Mouse (Mus musculus): Measurements from ENCODE around the gene Pde4a. TPM values are rescaled to one million over a fixed set of nuclear protein-coding genes. Genes with fewer than 3 reads are reported as not detected.

The Pde4a gene
- total and polyA plus RNA-seq, 2 experiments from 2014 or later: 45.0 to 47.7 TPM

DNA sequence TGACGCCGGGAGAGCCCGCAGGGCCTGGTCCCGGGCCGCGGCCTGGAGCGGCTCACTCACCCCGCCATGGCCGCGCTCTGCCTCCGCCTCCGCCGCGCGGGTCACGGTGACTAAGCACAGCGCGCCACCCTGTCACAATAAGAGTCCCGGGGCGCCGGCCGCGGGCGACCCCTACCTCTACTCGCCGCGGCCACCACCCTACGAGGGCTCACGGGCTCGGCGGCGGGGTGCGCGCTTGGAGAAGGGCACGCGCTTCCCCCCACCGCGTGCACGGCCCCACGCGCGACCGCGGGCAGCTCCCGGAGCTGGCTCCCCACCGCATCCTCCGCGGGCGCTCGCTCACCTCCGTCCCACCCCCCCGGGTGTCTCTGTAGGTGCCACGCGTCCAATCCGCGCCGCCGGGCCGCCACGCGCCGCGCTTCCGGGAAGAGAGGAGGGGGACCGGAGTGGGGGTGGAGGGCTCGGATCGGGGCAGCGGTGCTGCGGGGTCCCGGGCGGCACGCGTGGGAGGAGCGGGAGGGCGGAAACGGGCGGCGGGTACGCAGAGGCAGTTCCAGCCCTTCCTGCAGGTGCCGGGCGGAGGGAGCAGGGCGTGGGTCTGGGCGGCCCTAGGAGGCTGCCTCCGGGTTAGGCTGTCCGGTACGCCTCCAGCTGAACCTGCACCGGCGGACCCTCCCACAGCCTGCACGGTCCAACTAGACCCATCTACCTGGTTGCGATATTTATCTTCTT lies 73.4 kb downstream of the Pde4a start, which contains the start of gene Keap1:
Gene Keap1, minus strand, starts transcription at position 629 of the 732 bp plus-strand sequence.
- under 1% methylated on average over 74 of the region's 90 CpGs for WGBS
- ATAC-seq: peak; percentile 90
- peaks cover 8% of the 10 kb centered on the region; the same call in 1 of the 2 replicates for H3K4me1 ChIP-seq (ENCODE audit: insufficient read depth, low read length)

DNA sequence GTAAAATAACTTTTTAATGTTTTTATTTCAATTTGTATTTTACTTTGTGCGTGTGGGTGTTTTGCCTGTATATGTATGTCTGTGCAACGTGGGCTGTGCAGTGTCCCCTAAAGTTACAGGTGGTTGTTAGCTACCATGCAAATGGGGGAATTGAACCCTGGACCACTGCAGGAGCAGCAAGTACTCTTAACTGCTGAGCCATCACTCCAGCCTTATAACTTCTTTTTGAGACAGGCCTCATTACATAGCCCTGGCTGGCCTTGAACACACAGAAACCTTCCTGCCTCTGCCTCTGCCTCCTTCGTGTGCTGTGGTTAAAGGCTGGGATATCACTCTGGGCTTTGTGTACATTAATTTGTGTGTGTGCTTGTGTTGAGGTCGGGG lies 73.9 kb downstream of the Pde4a start:
- no peak for ATAC-seq
- no peak for DNase-seq (ENCODE audit: low spot score)
- peak overlapping the region; percentile 52 for H3K4me3 ChIP-seq (ENCODE audit: low read length)
- peaks cover 17% of the 10 kb centered on the region for H3K27me3 ChIP-seq (ENCODE audit: insufficient read depth, low read length)
- H3K27ac ChIP-seq: peak overlapping the region; percentile 76; the same call in 1 of the 2 replicates
- H3K4me2 ChIP-seq (ENCODE audit: low read depth, low read length): peak overlapping the region; percentile 69
- no peak for TF ChIP-seq CTCF (IDR thresholded peaks at IDR 0.05; ENCODE audit: low read depth)
- no peaks in the 10 kb centered on the region for H3K36me3 ChIP-seq (ENCODE audit: insufficient read depth, low read length)
- 30% methylated on average over 4 of the region's 4 CpGs for WGBS
- H3K9me3 ChIP-seq (ENCODE audit: low read length): no peaks in the 10 kb centered on the region
- H3K4me1 ChIP-seq (ENCODE audit: insufficient read depth, low read length): peaks cover 8% of the 10 kb centered on the region; the same call in 1 of the 2 replicates
- H3K9ac ChIP-seq (replicated peaks; ENCODE audit: low read length): peak overlapping the region; percentile 72; the same call in 1 of the 2 replicates

More for the DNA sequence above, 73.4 kb downstream of the Pde4a start, which contains the start of gene Keap1:
- H3K9ac ChIP-seq (replicated peaks; ENCODE audit: low read length): peak within 1 kb of the TSS; percentile 72
- H3K36me3 ChIP-seq (ENCODE audit: insufficient read depth, low read length): 0 out of 2 replicates have a peak, but pooled peaks cover under 1% of the 10 kb centered on the region
- DNase-seq (ENCODE audit: low spot score): peak; percentile 88
- H3K4me3 ChIP-seq (ENCODE audit: low read length): peak within 1 kb of the TSS; percentile 52
- peak within 1 kb of the TSS; percentile 69 for H3K4me2 ChIP-seq (ENCODE audit: low read depth, low read length)
- no peaks in the 10 kb centered on the region for H3K9me3 ChIP-seq (ENCODE audit: low read length)
- peaks cover 12% of the 10 kb centered on the region; the same call in 1 of the 2 replicates for H3K27me3 ChIP-seq (ENCODE audit: insufficient read depth, low read length)
- no peak for TF ChIP-seq CTCF (IDR thresholded peaks at IDR 0.05; ENCODE audit: low read depth)
- H3K27ac ChIP-seq: peak within 1 kb of the TSS; percentile 76

DNA sequence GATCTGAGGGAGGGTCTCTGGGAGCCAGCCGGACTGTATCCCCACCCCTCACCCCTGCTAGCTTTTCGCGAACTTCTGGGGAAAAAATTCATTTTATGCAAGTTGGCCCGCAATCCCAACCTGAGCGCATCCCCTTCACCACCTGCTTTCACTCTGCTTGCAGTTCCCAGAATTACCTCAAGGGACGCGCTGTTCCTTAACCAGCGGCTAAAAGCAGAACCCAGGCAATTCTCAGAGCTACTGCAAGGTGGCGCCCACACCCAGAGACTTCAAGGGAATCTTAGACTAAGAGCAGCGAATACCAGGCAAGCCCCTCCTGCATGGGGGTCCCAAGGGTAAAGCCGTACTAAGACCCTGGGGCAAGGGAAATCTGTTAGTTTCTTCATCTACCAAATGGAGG lies 75.8 kb downstream of the Pde4a start:
- Histone ChIP-seq H3K4me3 (ENCODE audit: low read length) (no peak overlapping the region), H3K9ac (replicated peaks; ENCODE audit: low read length) (no peak overlapping the region), H3K36me3 (ENCODE audit: insufficient read depth, low read length) (no peaks in the 10 kb centered on the region), H3K4me2 (ENCODE audit: low read depth, low read length) (no peak overlapping the region), H3K27me3 (ENCODE audit: insufficient read depth, low read length) (peaks cover 23% of the 10 kb centered on the region), H3K4me1 (ENCODE audit: insufficient read depth, low read length) (peaks cover 8% of the 10 kb centered on the region; the same call in 1 of the 2 replicates), H3K9me3 (ENCODE audit: low read length) (no peaks in the 10 kb centered on the region), H3K27ac (no peak overlapping the region)
- peak; percentile 99 for TF ChIP-seq CTCF (IDR thresholded peaks at IDR 0.05; ENCODE audit: low read depth)
- peak; percentile 94 for DNase-seq (ENCODE audit: low spot score)
- no peak for ATAC-seq
- WGBS: 7% methylated on average over 11 of the region's 11 CpGs

DNA sequence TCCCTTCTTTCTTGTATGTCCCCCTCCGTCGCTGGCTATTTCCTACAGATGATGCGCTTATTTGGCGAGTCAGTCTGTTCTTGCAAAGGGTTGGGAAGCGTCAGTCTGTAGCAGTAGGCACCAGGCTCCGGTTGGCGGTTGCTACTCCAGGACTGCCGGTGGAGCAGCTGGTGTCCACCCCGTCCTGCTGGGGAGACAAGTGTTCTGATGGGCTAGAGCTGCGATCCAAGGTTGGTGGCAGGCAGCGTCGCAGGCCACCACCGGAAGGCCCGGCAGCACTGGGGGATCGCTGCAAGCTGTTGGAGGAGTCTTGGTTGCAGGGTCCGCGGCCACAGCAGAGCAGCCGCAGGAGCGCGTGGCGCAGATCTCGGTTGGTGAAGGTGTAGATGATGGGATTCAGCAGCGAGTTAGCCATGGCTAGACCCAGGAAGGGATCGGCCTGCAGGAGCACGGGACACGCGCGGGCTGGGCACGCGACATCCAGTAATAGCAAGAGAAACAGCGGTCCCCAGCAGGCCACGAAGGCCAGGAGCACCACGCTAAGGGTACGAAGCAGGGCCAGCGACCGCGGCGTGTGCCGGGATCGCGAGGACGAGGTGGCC lies 78.4 kb downstream of the Pde4a start:
- Histone ChIP-seq H3K36me3 (ENCODE audit: insufficient read depth, low read length) (no peaks in the 10 kb centered on the region), H3K9ac (replicated peaks; ENCODE audit: low read length) (peak overlapping the region; percentile 52), H3K4me3 (ENCODE audit: low read length) (peak overlapping the region; percentile 47), H3K4me2 (ENCODE audit: low read depth, low read length) (peak overlapping the region; percentile 80), H3K4me1 (ENCODE audit: insufficient read depth, low read length) (no peaks in the 10 kb centered on the region), H3K9me3 (ENCODE audit: low read length) (no peaks in the 10 kb centered on the region), H3K27ac (peak overlapping the region; percentile 67), H3K27me3 (ENCODE audit: insufficient read depth, low read length) (peaks cover 37% of the 10 kb centered on the region)
- peak; percentile 31 for DNase-seq (ENCODE audit: low spot score)
- WGBS: 3% methylated on average over 42 of the region's 42 CpGs
- no peak for TF ChIP-seq CTCF (IDR thresholded peaks at IDR 0.05; ENCODE audit: low read depth)
- ATAC-seq: peak; percentile 46

DNA sequence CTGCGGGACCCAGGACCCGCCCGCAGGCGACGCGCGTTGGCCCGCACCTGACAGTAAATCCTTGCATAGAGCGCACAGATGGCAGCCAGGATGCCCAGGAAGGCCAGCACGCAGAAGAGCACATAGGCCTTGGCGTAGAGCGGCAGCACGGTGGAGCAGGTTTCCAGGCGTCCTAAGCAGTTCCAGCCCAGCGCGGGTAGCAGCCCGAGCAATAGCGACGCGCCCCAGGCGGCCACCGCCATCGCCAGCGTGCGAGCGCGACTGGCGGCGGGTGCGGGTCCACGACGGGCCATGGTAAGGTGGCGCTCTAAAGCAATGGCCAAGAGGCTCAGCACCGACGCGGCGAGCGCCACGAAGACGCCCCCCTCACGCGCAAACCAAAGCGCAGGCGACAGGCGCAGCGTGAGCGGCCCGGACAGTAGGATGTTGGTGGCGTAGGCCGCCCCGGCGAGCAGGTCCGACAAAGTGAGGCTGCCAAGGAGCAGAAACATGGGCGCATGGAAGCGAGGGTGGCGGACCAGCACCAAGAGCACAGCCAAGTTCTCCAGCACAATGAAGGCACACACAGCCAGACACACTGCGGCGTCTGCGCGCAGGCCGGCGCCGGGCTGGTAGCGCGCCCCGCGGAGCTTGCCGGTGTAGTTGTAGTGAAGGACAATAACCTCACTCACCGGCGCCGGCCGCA lies 79.1 kb downstream of the Pde4a start:
- no peaks in the 10 kb centered on the region for H3K9me3 ChIP-seq (ENCODE audit: low read length)
- peaks cover 43% of the 10 kb centered on the region for H3K27me3 ChIP-seq (ENCODE audit: insufficient read depth, low read length)
- DNase-seq (ENCODE audit: low spot score): peak; percentile 45
- peak; percentile 59 for ATAC-seq
- peak overlapping the region; percentile 47 for H3K4me3 ChIP-seq (ENCODE audit: low read length)
- H3K27ac ChIP-seq: peak overlapping the region; percentile 67
- peak overlapping the region; percentile 52 for H3K9ac ChIP-seq (replicated peaks; ENCODE audit: low read length)
- 1% methylated on average over 72 of the region's 72 CpGs for WGBS
- 0 out of 2 replicates have a peak, but pooled peaks have one; percentile 9 for TF ChIP-seq CTCF (IDR thresholded peaks at IDR 0.05; ENCODE audit: low read depth)
- H3K4me1 ChIP-seq (ENCODE audit: insufficient read depth, low read length): no peaks in the 10 kb centered on the region
- no peaks in the 10 kb centered on the region for H3K36me3 ChIP-seq (ENCODE audit: insufficient read depth, low read length)
- peak overlapping the region; percentile 80 for H3K4me2 ChIP-seq (ENCODE audit: low read depth, low read length)

DNA sequence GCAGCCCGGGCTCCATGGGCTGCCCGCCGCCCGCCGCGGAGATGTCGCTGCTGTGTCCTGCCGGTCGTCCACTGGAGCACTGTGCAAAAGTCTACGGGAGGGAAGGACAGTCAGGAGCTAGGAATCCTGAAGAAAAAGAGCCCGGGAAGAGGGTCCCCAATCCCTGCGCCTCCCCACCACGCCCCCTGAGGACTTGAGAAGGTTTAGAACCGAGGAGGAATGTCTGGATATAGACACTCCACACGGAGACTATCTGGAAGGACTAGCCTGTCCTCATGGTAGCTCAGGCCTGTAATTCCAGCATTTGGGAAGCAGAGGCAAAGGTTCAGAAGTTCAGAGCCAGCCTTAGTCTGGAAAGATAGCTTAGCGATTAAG lies 79.6 kb downstream of the Pde4a start:
- ATAC-seq (no peak), DNase-seq (ENCODE audit: low spot score) (no peak)
- Histone ChIP-seq H3K27ac (peak overlapping the region; percentile 67; the same call in 1 of the 2 replicates), H3K36me3 (ENCODE audit: insufficient read depth, low read length) (no peaks in the 10 kb centered on the region), H3K9me3 (ENCODE audit: low read length) (no peaks in the 10 kb centered on the region), H3K4me1 (ENCODE audit: insufficient read depth, low read length) (no peaks in the 10 kb centered on the region), H3K4me2 (ENCODE audit: low read depth, low read length) (peak overlapping the region; percentile 80), H3K4me3 (ENCODE audit: low read length) (peak overlapping the region; percentile 47), H3K9ac (replicated peaks; ENCODE audit: low read length) (peak overlapping the region; percentile 52; the same call in 1 of the 2 replicates), H3K27me3 (ENCODE audit: insufficient read depth, low read length) (peaks cover 46% of the 10 kb centered on the region)
- TF ChIP-seq CTCF (IDR thresholded peaks at IDR 0.05; ENCODE audit: low read depth): no peak
- 2% methylated on average over 8 of the region's 16 CpGs for WGBS

Data from hindbrain, postnatal 0 days (tissue).